Mouse (Mus musculus) C2C12 (cell line): ENCODE measurements at regions not wholly inside any gene's neighbourhood (a gene's known extent, or its start where the extent isn't known, plus 50 kb on each side); places are given as distances from the start of the nearest gene placed in this dataset.

Experiments used
- CEBPB ChIP-seq: IDR thresholded peaks from one replicate; pipeline ENCODE4 v1.6.1; 2011; ENCODE audit warnings: low read depth, mild to moderate bottlenecking, control low read depth, moderate library complexity
- CTCF ChIP-seq: IDR thresholded peaks from one replicate; pipeline ENCODE4 v1.5.1; 2011; ENCODE audit not compliant: control insufficient read depth, insufficient read depth, insufficient read length
- MYOD1 ChIP-seq: IDR thresholded peaks from one replicate; pipeline ENCODE4 v1.6.1; 2011; ENCODE audit warnings: low read depth; ENCODE audit not compliant: control insufficient read depth, insufficient read length
- USF1 ChIP-seq: IDR thresholded peaks from one replicate; pipeline ENCODE4 v1.6.1; 2011; ENCODE audit warnings: low read depth, mild to moderate bottlenecking, control low read depth, moderate library complexity

GRCm38 (mm10) chr12:45442474-45442873 is 368.0 kb upstream of the Stxbp6 start:
- TF ChIP-seq CEBPB (no peak), CTCF (no peak), MYOD1 (no peak), USF1 (no peak)
